Mouse (Mus musculus) neural tube, postnatal 0 days (tissue): Measurements from ENCODE around the gene Olfr530. TPM values are rescaled to one million over a fixed set of nuclear protein-coding genes. Genes with fewer than 3 reads are reported as not detected.

Experiments
- polyA plus RNA-seq: library from polyadenylated mRNA; unstranded; fragments of >200 nt; fragmentation: Nextera tagmentation; extraction: Ambion mirVana; gene quantifications from 2 replicates; pipeline ENCODE4 v1.2.1, GENCODE M21; 2015

The Olfr530 gene
- not detected in 2 replicates for polyA plus RNA-seq

DNA sequence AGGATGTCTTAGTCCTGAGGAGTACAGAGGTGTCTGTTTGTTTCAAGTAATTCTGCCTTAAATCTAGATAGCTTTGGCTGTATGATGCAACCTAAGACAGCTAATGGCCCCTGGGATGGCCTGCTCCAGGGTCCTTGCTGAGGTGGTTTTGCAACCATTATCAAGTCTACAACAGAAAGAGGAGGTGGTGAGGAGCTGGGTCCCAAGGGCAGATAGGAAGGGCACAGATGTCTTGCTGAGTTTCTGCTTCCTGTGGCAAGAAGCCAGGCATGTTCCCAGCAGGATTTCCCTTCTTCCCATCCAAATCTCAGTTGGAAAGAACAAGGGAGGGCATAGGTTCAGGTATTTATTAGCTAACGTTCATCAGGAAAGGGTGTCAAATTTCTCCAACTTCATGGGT lies at the start of gene Olfr530:
Gene Olfr530, minus strand, starts transcription at position 101 of the 400 bp plus-strand sequence.

DNA sequence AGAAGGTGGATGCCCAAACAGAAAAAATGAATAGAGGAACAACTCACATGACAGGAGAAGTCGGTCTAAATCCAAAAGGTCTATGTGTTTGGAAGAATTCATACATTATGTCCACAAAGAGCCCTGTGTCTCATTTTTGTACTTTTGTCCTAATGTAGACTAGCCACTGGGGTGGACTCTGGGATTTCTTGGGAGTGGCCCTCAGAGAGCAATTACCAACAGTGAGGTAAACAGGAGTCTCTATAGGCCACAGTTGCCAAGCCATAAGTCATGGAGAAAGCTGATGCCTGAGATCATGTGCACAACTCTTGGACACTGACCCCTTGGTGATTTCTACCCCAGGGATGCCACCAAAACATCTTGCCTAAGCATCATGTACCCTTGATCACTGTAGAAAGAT lies 45.4 kb upstream of the Olfr530 start, which contains the start of gene Olfr532:
Gene Olfr532, minus strand, starts transcription at position 101 of the 400 bp plus-strand sequence.

GRCm38 (mm10) chr7:140402818-140403217 lies 26.7 kb upstream of the Olfr530 start, which contains the start of gene Olfr531:
Olfr531 (minus strand) TSS chr7:140402918.

DNA sequence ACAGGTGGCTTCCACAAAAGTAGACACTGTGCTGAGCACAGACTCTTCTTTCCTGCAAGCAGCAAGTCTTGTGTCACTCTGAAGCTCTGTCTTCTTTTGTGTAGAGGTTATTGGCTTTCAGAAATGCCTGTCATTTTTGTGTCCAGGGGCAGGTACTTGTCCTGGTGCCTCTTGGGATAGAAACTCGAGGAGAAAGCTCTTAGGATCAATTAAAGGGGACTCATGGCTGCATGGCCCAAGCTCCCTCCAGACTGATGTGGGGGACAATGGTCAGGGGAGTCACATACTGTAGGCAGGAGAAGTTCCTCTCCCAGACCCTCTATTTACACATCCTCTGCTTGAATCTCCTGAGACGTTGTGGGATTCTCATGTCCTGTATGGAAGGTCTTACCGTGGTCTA lies 14.6 kb downstream of the Olfr530 start, which contains the start of gene Olfr60:
Gene Olfr60, minus strand, starts transcription at position 101 of the 400 bp plus-strand sequence.

GRCm38 (mm10) chr7:140333717-140334116 lies 42.4 kb downstream of the Olfr530 start, which contains the start of gene Olfr527:
Olfr527 (plus strand) TSS chr7:140334017.

Other genes with a start within 250 kb of the Olfr530 start
- 30.5 and 34.5 TPM in 2 replicates for gene Mtg1, start 238.8 kb downstream of the Olfr530 start, polyA plus RNA-seq
- gene Sprn, start 221.5 kb downstream of the Olfr530 start, polyA plus RNA-seq, result 31.2 and 31.7 TPM in 2 replicates
- not detected in 2 replicates for gene Olfr522, start 211.6 kb downstream of the Olfr530 start, polyA plus RNA-seq
- gene Olfr523, start 203.1 kb downstream of the Olfr530 start, polyA plus RNA-seq, result not detected in 2 replicates
- gene Olfr524, start 170.4 kb downstream of the Olfr530 start, polyA plus RNA-seq, result not detected in 2 replicates
- not detected in 2 replicates for gene Cd163l1, start 158.1 kb downstream of the Olfr530 start, polyA plus RNA-seq
- not detected in 2 replicates for gene 5830411N06Rik, start 129.0 kb downstream of the Olfr530 start, polyA plus RNA-seq
- gene Olfr525, start 55.5 kb downstream of the Olfr530 start, polyA plus RNA-seq, result not detected in 2 replicates
- not detected in 2 replicates for gene Olfr527, start 42.3 kb downstream of the Olfr530 start, polyA plus RNA-seq
- gene Olfr60, start 14.7 kb downstream of the Olfr530 start, polyA plus RNA-seq, result not detected in 2 replicates
- not detected in 2 replicates for gene Olfr531, start 26.6 kb upstream of the Olfr530 start, polyA plus RNA-seq
- gene Olfr532, start 45.3 kb upstream of the Olfr530 start, polyA plus RNA-seq, result not detected in 2 replicates
- gene Olfr533, start 87.0 kb upstream of the Olfr530 start, polyA plus RNA-seq, result not detected in 2 replicates
- gene Olfr535, start 107.9 kb upstream of the Olfr530 start, polyA plus RNA-seq, result not detected in 2 replicates
- gene Olfr536, start 131.1 kb upstream of the Olfr530 start, polyA plus RNA-seq, result not detected in 2 replicates
- not detected in 2 replicates for gene Olfr538, start 191.6 kb upstream of the Olfr530 start, polyA plus RNA-seq
- gene Olfr46, start 224.9 kb upstream of the Olfr530 start, polyA plus RNA-seq, result 0.01 TPM in 1 of 2 replicates, not detected in the other